Mouse (Mus musculus): Measurements from ENCODE around the gene Txn2. TPM values are rescaled to one million over a fixed set of nuclear protein-coding genes. Genes with fewer than 3 reads are reported as not detected.
"Not testable (repeated sequence)": the region's sequence is repeated elsewhere in the genome, so short reads cannot be mapped to it uniquely, and the experiment has no call there.

The Txn2 gene
- polyA plus RNA-seq, 1 experiment from 2014 or later, result 212 TPM

DNA sequence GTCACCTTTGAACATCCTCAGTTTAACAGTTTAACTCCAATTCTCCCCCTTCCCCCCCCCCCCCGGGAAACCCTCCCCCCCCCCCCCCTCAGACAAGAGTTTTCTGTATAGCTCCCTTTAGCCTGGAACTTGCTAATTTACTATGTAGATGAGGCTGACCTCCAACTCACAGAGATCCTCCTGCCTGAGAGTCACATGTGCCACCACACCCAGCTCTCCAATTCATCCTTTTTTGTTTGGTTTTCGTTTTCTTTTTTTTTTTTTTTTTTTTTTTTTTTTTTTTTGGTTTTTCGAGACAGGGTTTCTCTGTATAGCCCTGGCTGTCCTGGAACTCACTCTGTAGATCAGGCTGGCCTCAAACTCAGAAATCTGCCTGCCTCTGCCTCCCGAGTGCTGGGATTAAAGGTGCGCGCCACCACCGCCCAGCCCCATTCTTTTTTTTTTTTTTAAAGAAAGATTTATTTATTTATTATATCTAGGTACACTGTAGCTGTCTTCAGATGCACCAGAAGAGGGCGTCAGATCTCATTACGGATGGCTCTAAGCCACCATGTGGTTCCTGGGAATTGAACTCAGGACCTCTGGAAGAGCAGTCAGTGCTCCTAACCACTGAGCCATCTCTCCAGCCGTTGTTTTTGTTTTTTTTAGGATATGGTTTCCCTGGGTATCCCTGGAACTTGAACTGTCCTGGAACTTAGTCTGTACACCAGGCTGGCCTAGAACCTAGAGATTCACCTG, 61.4 kb downstream of the Txn2 start:
- H3K27ac ChIP-seq (ENCODE audit: low read depth, low read length); H3K9me3 ChIP-seq (ENCODE audit: control insufficient read depth, low read length); H3K36me3 ChIP-seq (ENCODE audit: control insufficient read depth, insufficient read depth, low read length); H3K4me3 ChIP-seq (ENCODE audit: low read depth, low read length); H3K27me3 ChIP-seq (ENCODE audit: control insufficient read depth, insufficient read depth, low read length); H3K4me1 ChIP-seq (ENCODE audit: control insufficient read depth, insufficient read depth, low read length); H3K4me2 ChIP-seq (ENCODE audit: low read depth, low read length); ATAC-seq (ENCODE audit: low read depth); H3K9ac ChIP-seq (replicated peaks; ENCODE audit: low read depth, low read length): not testable (repeated sequence)
- WGBS, result 93% methylated on average over 7 of the region's 10 CpGs

DNA sequence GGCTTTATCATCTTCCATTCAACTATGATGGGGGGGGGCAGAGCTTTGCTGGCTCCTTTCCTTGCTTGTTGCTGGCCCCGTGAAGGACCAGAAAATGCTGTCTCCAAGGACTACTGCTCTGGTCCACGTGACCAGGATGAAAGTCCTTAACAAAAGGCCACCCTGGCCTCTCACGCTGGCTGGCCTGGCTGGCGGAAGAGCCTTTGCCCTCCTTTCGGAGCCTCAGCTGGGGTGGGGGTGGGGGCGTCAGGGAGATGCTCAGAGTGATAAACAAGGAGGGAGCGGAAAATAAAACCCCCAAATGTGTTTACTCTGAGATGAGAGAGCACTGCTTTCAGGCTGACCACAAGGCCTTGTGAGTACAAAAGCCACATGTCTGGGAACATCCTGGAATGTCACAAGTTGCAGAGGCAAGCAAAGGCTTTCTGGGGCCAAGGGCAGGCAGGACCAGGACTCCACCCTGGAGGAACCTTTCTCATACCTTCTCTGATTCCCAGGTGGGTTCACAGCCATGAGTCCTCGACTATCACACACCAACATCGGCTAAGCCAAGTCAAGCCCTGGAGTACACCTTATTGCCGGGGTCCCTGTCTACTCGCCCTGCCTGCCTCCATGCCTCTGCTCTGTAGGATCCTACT, 62.1 kb downstream of the Txn2 start:
- no peak for ATAC-seq (ENCODE audit: low read depth)

More for the DNA sequence above, 62.1 kb downstream of the Txn2 start:
- WGBS, result 44% methylated on average over 11 of the region's 11 CpGs
- H3K36me3 ChIP-seq (ENCODE audit: control insufficient read depth, insufficient read depth, low read length), result no peaks in the 10 kb centered on the region
- no peaks in the 10 kb centered on the region for H3K27me3 ChIP-seq (ENCODE audit: control insufficient read depth, insufficient read depth, low read length)
- H3K4me1 ChIP-seq (ENCODE audit: control insufficient read depth, insufficient read depth, low read length), result no peaks in the 10 kb centered on the region
- H3K9ac ChIP-seq (replicated peaks; ENCODE audit: low read depth, low read length), result no peak overlapping the region
- H3K9me3 ChIP-seq (ENCODE audit: control insufficient read depth, low read length), result no peaks in the 10 kb centered on the region
- no peak overlapping the region for H3K4me2 ChIP-seq (ENCODE audit: low read depth, low read length)
- no peak overlapping the region for H3K27ac ChIP-seq (ENCODE audit: low read depth, low read length)
- H3K4me3 ChIP-seq (ENCODE audit: low read depth, low read length), result no peak overlapping the region

Other genes starting within 250 kb of the Txn2 start
- not detected in 2 replicates for gene Apol7e, start 230.1 kb downstream of the Txn2 start, polyA plus RNA-seq (2014; fragmentation: Nextera tagmentation; extraction: Ambion mirVana)
- gene Apol9b, start 200.0 kb downstream of the Txn2 start, polyA plus RNA-seq (2014; fragmentation: Nextera tagmentation; extraction: Ambion mirVana), result 0.16 TPM in 1 of 2 replicates, not detected in the other
- gene Apol8, start 172.0 kb downstream of the Txn2 start, polyA plus RNA-seq (2014; fragmentation: Nextera tagmentation; extraction: Ambion mirVana), result 0.07 TPM in 1 of 2 replicates, not detected in the other
- 9.5 and 13.8 TPM in 2 replicates for gene Myh9, start 86.8 kb downstream of the Txn2 start, polyA plus RNA-seq (2014; fragmentation: Nextera tagmentation; extraction: Ambion mirVana)
- 9.0 and 11.2 TPM in 2 replicates for gene Foxred2, start 27.7 kb upstream of the Txn2 start, polyA plus RNA-seq (2014; fragmentation: Nextera tagmentation; extraction: Ambion mirVana)
- gene Eif3d, start 41.8 kb upstream of the Txn2 start, polyA plus RNA-seq (2014; fragmentation: Nextera tagmentation; extraction: Ambion mirVana), result 177 TPM in 2 replicates
- 12.4 and 21.0 TPM in 2 replicates for gene Cacng2, start 191.0 kb upstream of the Txn2 start, polyA plus RNA-seq (2014; fragmentation: Nextera tagmentation; extraction: Ambion mirVana)
- 103 and 105 TPM in 2 replicates for gene Ift27, start 245.1 kb upstream of the Txn2 start, polyA plus RNA-seq (2014; fragmentation: Nextera tagmentation; extraction: Ambion mirVana)